Mouse (Mus musculus) frontal cortex, postnatal 25 days (tissue): ENCODE data around the gene Nav2.

Experiments
- DNase-seq, 2 experiments: peaks; one replicate each; pipeline ENCODE4 v3.0.0; 2022; ENCODE audit warnings: low spot score in 2 of 2

Nav2 gene

GRCm38 (mm10) chr7:49158641-49159381, 250.3 kb downstream of the Nav2 start:
- no peak for DNase-seq

GRCm38 (mm10) chr7:49159646-49160555, 251.4 kb downstream of the Nav2 start:
- DNase-seq = no peak

- no peak for DNase-seq
Observed at GRCm38 (mm10) chr7:49162079-49162478, 253.6 kb downstream of the Nav2 start.

GRCm38 (mm10) chr7:49163789-49164188, 255.3 kb downstream of the Nav2 start:
- DNase-seq = no peak

GRCm38 (mm10) chr7:49164868-49165267, 256.4 kb downstream of the Nav2 start:
- DNase-seq = no peak

GRCm38 (mm10) chr7:49172926-49173325, 264.4 kb downstream of the Nav2 start:
- no peak for DNase-seq

GRCm38 (mm10) chr7:49175784-49176409, 267.4 kb downstream of the Nav2 start:
- no peak for DNase-seq

- DNase-seq = no peak
Observed at GRCm38 (mm10) chr7:49176590-49177201, 268.2 kb downstream of the Nav2 start.

- no peak for DNase-seq
Observed at GRCm38 (mm10) chr7:49178217-49178616, 269.7 kb downstream of the Nav2 start.

- no peak for DNase-seq
Observed at GRCm38 (mm10) chr7:49181010-49181409, 272.5 kb downstream of the Nav2 start.

GRCm38 (mm10) chr7:49182427-49182826, 273.9 kb downstream of the Nav2 start:
- DNase-seq = no peak

GRCm38 (mm10) chr7:49183696-49184095, 275.2 kb downstream of the Nav2 start:
- DNase-seq = no peak

GRCm38 (mm10) chr7:49185991-49186390, 277.5 kb downstream of the Nav2 start:
- no peak for DNase-seq

- no peak for DNase-seq
Observed at GRCm38 (mm10) chr7:49189364-49189763, 280.8 kb downstream of the Nav2 start.

GRCm38 (mm10) chr7:49190231-49190985, 281.9 kb downstream of the Nav2 start:
- DNase-seq = no peak

GRCm38 (mm10) chr7:49191081-49191678, 282.7 kb downstream of the Nav2 start:
- DNase-seq = no peak

- no peak for DNase-seq
Observed at GRCm38 (mm10) chr7:49192061-49192695, 283.7 kb downstream of the Nav2 start.

- DNase-seq = no peak
Observed at GRCm38 (mm10) chr7:49195711-49196147, 287.2 kb downstream of the Nav2 start.

- peak in 1 of 2 experiments; percentile 49 for DNase-seq
Observed at GRCm38 (mm10) chr7:49199366-49199765, 290.9 kb downstream of the Nav2 start.

- no peak for DNase-seq
Observed at GRCm38 (mm10) chr7:49200270-49200669, 291.8 kb downstream of the Nav2 start.
